ENCODE assay signal across 19 mouse cellular contexts in the genomic region with DNA sequence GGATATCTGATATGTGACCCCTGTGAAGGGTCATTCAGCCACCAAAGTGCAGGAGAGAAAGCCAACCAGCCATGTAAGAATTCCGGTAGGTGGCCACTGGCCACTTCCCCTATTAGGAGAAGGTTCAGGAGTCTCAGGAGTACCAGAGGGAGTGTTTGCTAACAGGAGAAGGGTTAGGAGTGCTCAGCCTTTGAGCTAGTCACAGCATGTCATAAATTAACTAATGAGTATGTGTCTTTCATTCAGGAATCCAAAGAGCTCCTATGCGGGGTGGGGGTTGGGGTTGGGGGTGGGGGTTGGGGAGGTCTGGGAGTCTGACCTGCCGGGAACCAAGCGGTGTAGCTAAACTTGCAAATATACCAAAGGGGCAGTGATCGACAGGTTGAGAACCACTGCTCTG.
DNase-seq lines count a peak whose midpoint lies in the region; ATAC-seq and TF ChIP-seq lines count a peak whose summit lies in the region.
"Had no signal": no experiment of that assay in that cellular context is flagged by ENCODE, and none has a peak within 500 bp of the region (broad histone marks: within the 10 kb centered on the region; RNA-seq: fewer than 3 reads in every experiment).

No protein-coding gene starts in this region.

- no peak for TF ChIP-seq CTCF in lung, postnatal 0 days (IDR thresholded peaks at IDR 0.05)

- TF ChIP-seq EP300 in lung, postnatal 0 days (IDR thresholded peaks at IDR 0.05), result no peak

- H3K4me2 ChIP-seq in kidney, embryonic 15.5 days, result no peak overlapping the region
- H3K4me2 ChIP-seq in lung, postnatal 0 days (replicated peaks; ENCODE audit: low read depth, low read length), result no peak overlapping the region
- H3K4me2 ChIP-seq: embryonic facial prominence, embryonic 13.5 days; forebrain, embryonic 12.5 days; hindbrain, embryonic 12.5 days had no signal

- H3K4me1 ChIP-seq in kidney, embryonic 15.5 days, result no peaks in the 10 kb centered on the region
- no peaks in the 10 kb centered on the region for H3K4me1 ChIP-seq in lung, postnatal 0 days (ENCODE audit: insufficient read depth, low read depth, low read length)
- H3K4me1 ChIP-seq: forebrain, embryonic 12.5 days; heart, embryonic 10.5 days; hindbrain, embryonic 12.5 days had no signal

- H3K9me3 ChIP-seq in kidney, embryonic 15.5 days (replicated peaks), result no peaks in the 10 kb centered on the region
- H3K9me3 ChIP-seq in lung, postnatal 0 days (ENCODE audit: low read length), result no peaks in the 10 kb centered on the region
- H3K9me3 ChIP-seq: embryonic facial prominence, embryonic 13.5 days; forebrain, embryonic 12.5 days; G1E; heart, embryonic 10.5 days; hindbrain, embryonic 12.5 days had no signal

- H3K36me3 ChIP-seq in kidney, embryonic 15.5 days, result no peaks in the 10 kb centered on the region
- H3K36me3 ChIP-seq in lung, postnatal 0 days (ENCODE audit: insufficient read depth, low read length), result no peaks in the 10 kb centered on the region
- H3K36me3 ChIP-seq: embryonic facial prominence, embryonic 13.5 days; forebrain, embryonic 12.5 days; G1E; heart, embryonic 10.5 days; hindbrain, embryonic 12.5 days had no signal

- H3K27me3 ChIP-seq in kidney, embryonic 15.5 days, result no peaks in the 10 kb centered on the region
- H3K27me3 ChIP-seq in lung, postnatal 0 days (replicated peaks; ENCODE audit: insufficient read depth, low read length), result no peaks in the 10 kb centered on the region
- H3K27me3 ChIP-seq: CH12.LX; embryonic facial prominence, embryonic 13.5 days; forebrain, embryonic 12.5 days; hindbrain, embryonic 12.5 days had no signal

- no peak for DNase-seq in kidney, adult 18-20 months
- peak; percentile 29 for DNase-seq in lung, postnatal 0 days (ENCODE audit: low spot score)
- DNase-seq in lung, postnatal 14 days, result no peak
- DNase-seq in R1 (ENCODE audit: low read depth, low spot score), result peak; percentile 52
- no peak for DNase-seq in MN1 (ENCODE audit: low spot score)
- DNase-seq: adrenal gland, adult 2 months; adrenal gland, postnatal 25 days; gastrocnemius, postnatal 10 days; heart, adult 18-20 months; heart, postnatal 10 days; heart, postnatal 4 days had no signal

- ATAC-seq in kidney, embryonic 15.5 days (replicated peaks; ENCODE audit: low FRiP score), result peak; percentile 67; the same call in 1 of the 2 replicates
- peak; percentile 77 for ATAC-seq in lung, postnatal 0 days
- ATAC-seq: forebrain, embryonic 16.5 days had no signal

- WGBS in kidney, embryonic 15.5 days, result 41% methylated on average over 5 of the region's 5 CpGs
- WGBS in lung, postnatal 0 days, result 36% methylated on average over 5 of the region's 5 CpGs

- H3K27ac ChIP-seq in kidney, embryonic 15.5 days, result no peak overlapping the region
- H3K27ac ChIP-seq in lung, postnatal 0 days (ENCODE audit: low read length), result no peak overlapping the region
- H3K27ac ChIP-seq: embryonic facial prominence, embryonic 13.5 days; forebrain, embryonic 12.5 days; heart, embryonic 10.5 days; hindbrain, embryonic 12.5 days had no signal

- H3K4me3 ChIP-seq in kidney, embryonic 15.5 days (replicated peaks), result no peak overlapping the region
- no peak overlapping the region for H3K4me3 ChIP-seq in lung, postnatal 0 days (ENCODE audit: low read depth, low read length)
- H3K4me3 ChIP-seq: embryonic facial prominence, embryonic 13.5 days; forebrain, embryonic 12.5 days; heart, embryonic 10.5 days; hindbrain, embryonic 12.5 days had no signal

- H3K9ac ChIP-seq in kidney, embryonic 15.5 days, result no peak overlapping the region
- no peak overlapping the region for H3K9ac ChIP-seq in lung, postnatal 0 days (replicated peaks; ENCODE audit: low read depth)
- H3K9ac ChIP-seq: embryonic facial prominence, embryonic 13.5 days; forebrain, embryonic 12.5 days; hindbrain, embryonic 12.5 days had no signal

Comparison
In these comparisons a context has a peak if more than half of its experiments do, and no peak if none do; other contexts are left out.
1. DNase-seq: peak in lung, postnatal 0 days (single experiment) and R1 (single experiment); none in kidney, adult 18-20 months (single experiment), lung, postnatal 14 days (single experiment) and MN1 (single experiment).